Mouse (Mus musculus) ES-E14 (cell line): ENCODE results near the gene Atp11c. TPM values are rescaled to one million over a fixed set of nuclear protein-coding genes. Genes with fewer than 3 reads are reported as not detected.

Source experiments
- DNase-seq: peaks from one replicate; pipeline ENCODE4 v3.0.0-alpha.2; 2013; ENCODE audit warnings: low read depth, low spot score
- H3K27ac ChIP-seq: 2 replicates; pipeline ENCODE4 v1.5.1; 2012; ENCODE audit warnings: low read depth, mild to moderate bottlenecking, low read length, moderate library complexity, mixed read lengths; ENCODE audit not compliant: poor library complexity, insufficient read depth, severe bottlenecking
- H3K36me3 ChIP-seq: 2 replicates; pipeline ENCODE4 v1.6.1; 2012; ENCODE audit warnings: mild to moderate bottlenecking, low read length, moderate library complexity, mixed read lengths; ENCODE audit not compliant: control insufficient read depth, poor library complexity, insufficient read depth, severe bottlenecking
- H3K4me1 ChIP-seq, 2 experiments: fragments of 150-350 bp in 1 of 2; sonication (generic) in 1 of 2; 2 replicates each; pipeline ENCODE4 v1.6.1; 2012; ENCODE audit warnings: low read length in 2 of 2, mild to moderate bottlenecking in 1 of 2, mixed read lengths in 1 of 2; ENCODE audit not compliant: control insufficient read depth in 2 of 2, insufficient read depth in 2 of 2, poor library complexity in 1 of 2
- H3K4me3 ChIP-seq, 2 experiments: fragments of 150-350 bp in 1 of 2; sonication (generic) in 1 of 2; 2 replicates each; pipeline ENCODE4 v1.5.1; 2012; ENCODE audit warnings: low read length in 2 of 2, low read depth in 1 of 2, mild to moderate bottlenecking in 1 of 2, mixed read lengths in 1 of 2; ENCODE audit not compliant: insufficient read depth in 1 of 2, poor library complexity in 1 of 2, severe bottlenecking in 1 of 2
- H3K9ac ChIP-seq: 2 replicates; pipeline ENCODE4 v1.6.1; 2012; ENCODE audit warnings: low read depth, mild to moderate bottlenecking, low read length, mixed read lengths; ENCODE audit not compliant: poor library complexity, insufficient read depth, severe bottlenecking
- H3K9me3 ChIP-seq: fragments of 150-350 bp; sonication (generic); 2 replicates; pipeline ENCODE4 v1.6.1; 2012; ENCODE audit warnings: low read depth, mild to moderate bottlenecking, low read length; ENCODE audit not compliant: control insufficient read depth, insufficient read depth
- CHD2 ChIP-seq: IDR thresholded peaks from 2 replicates; pipeline ENCODE4 v1.6.1; 2014; ENCODE audit warnings: mild to moderate bottlenecking, low read depth, low read length, inconsistent platforms
- HCFC1 ChIP-seq: IDR thresholded peaks from 2 replicates; pipeline ENCODE4 v1.6.1; 2012; ENCODE audit warnings: low read length, inconsistent platforms, borderline replicate concordance; ENCODE audit not compliant: insufficient read depth
- MAFK ChIP-seq: IDR thresholded peaks from 2 replicates; pipeline ENCODE4 v1.6.1; 2014; ENCODE audit warnings: mild to moderate bottlenecking, low read depth, low read length, inconsistent platforms; ENCODE audit not compliant: insufficient read depth
- ZC3H11A ChIP-seq: IDR thresholded peaks from 2 replicates; pipeline ENCODE4 v1.6.1; 2012; ENCODE audit warnings: low read depth, mild to moderate bottlenecking, inconsistent platforms, low read length, borderline replicate concordance
- ZNF384 ChIP-seq: IDR thresholded peaks from 2 replicates; pipeline ENCODE4 v1.6.1; 2012; ENCODE audit warnings: low read depth, low read length, inconsistent platforms
- in situ Hi-C, 2 experiments: fragments of 600-800 bp; cut with MboI; formaldehyde crosslinking; loops; one replicate each; pipeline ENCODE4 v1.15.1; 2025; ENCODE audit warnings: low sequenced_read_pairs in 2 of 2, inconsistent platforms in 1 of 2; ENCODE audit not compliant: unreplicated experiment in 2 of 2
- total RNA-seq: library from RNA; depleted of rRNA; stranded (reverse); fragments of 300-350 nt; gene quantifications from 2 replicates; pipeline ENCODE4 v1.2.3, GENCODE M21; 2012

Atp11c gene
- total RNA-seq, 1 experiment, result 12.4 TPM

GRCm38 (mm10) chrX:60463786-60464185, 128.7 kb downstream of the Atp11c start:
- H3K36me3 ChIP-seq, result no peaks in the 10 kb centered on the region
- peak; percentile 17 for DNase-seq
- no peak overlapping the region for H3K4me3 ChIP-seq
- in situ Hi-C loops, result loop anchor here (25.0 kb wide), 3 partner anchors 451 to 1276 kb away; no protein-coding TSS in a partner anchor
- TF ChIP-seq HCFC1, result no peak
- 0 out of 2 replicates have a peak, but pooled peaks have one; percentile 10 for TF ChIP-seq MAFK
- 0 out of 2 replicates have a peak, but pooled peaks have one; percentile 6 for TF ChIP-seq ZC3H11A
- no peak overlapping the region for H3K27ac ChIP-seq
- no peaks in the 10 kb centered on the region for H3K4me1 ChIP-seq
- H3K9me3 ChIP-seq, result no peaks in the 10 kb centered on the region
- H3K9ac ChIP-seq, result no peak overlapping the region

- DNase-seq, result no peak
- in situ Hi-C loops, result no loop called here
These were observed 177.9 kb downstream of the Atp11c start for GRCm38 (mm10) chrX:60414563-60415111.

GRCm38 (mm10) chrX:60405681-60406080, 186.8 kb downstream of the Atp11c start:
- Histone ChIP-seq H3K9ac (no peak overlapping the region), H3K9me3 (no peaks in the 10 kb centered on the region), H3K4me3 (no peak overlapping the region), H3K27ac (no peak overlapping the region), H3K4me1 (no peaks in the 10 kb centered on the region), H3K36me3 (no peaks in the 10 kb centered on the region)
- TF ChIP-seq HCFC1, result no peak
- no peak for TF ChIP-seq ZNF384
- TF ChIP-seq CHD2, result no peak
- TF ChIP-seq ZC3H11A, result no peak
- TF ChIP-seq MAFK, result no peak
- no peak for DNase-seq
- in situ Hi-C loops, result no loop called here

More at GRCm38 (mm10) chrX:60414563-60415111, 177.9 kb downstream of the Atp11c start:
- Histone ChIP-seq H3K9me3 (no peaks in the 10 kb centered on the region), H3K9ac (no peak overlapping the region), H3K27ac (no peak overlapping the region), H3K4me1 (no peaks in the 10 kb centered on the region), H3K36me3 (no peaks in the 10 kb centered on the region), H3K4me3 (no peak overlapping the region)
- TF ChIP-seq ZC3H11A (no peak), HCFC1 (no peak), CHD2 (no peak), MAFK (no peak), ZNF384 (no peak)

- DNase-seq, result peak; percentile 59
- Histone ChIP-seq H3K27ac (peak overlapping the region; percentile 63; the same call in 1 of the 2 replicates), H3K36me3 (no peaks in the 10 kb centered on the region), H3K9me3 (no peaks in the 10 kb centered on the region), H3K4me3 (peak overlapping the region; percentile 90 to 98), H3K9ac (peak overlapping the region; percentile 94), H3K4me1 (no peaks in the 10 kb centered on the region)
- in situ Hi-C loops, result no loop called here
- no peak for TF ChIP-seq ZC3H11A
- peak; percentile 90 for TF ChIP-seq HCFC1
These were observed 187.8 kb downstream of the Atp11c start for GRCm38 (mm10) chrX:60404668-60405044.
